Mouse (Mus musculus) G1E (cell line): ENCODE results near the gene Fbxl19.

Experiments used
- CTCF ChIP-seq: IDR thresholded peaks from 2 replicates; pipeline ENCODE4 v1.5.1; 2012; ENCODE audit warnings: low read depth, low read length, inconsistent platforms, mixed read lengths
- GATA1 ChIP-seq: IDR thresholded peaks from 2 replicates; pipeline ENCODE4 v1.6.1; 2012; ENCODE audit warnings: borderline replicate concordance, low read length, inconsistent platforms, mixed read lengths
- POLR2AphosphoS5 ChIP-seq: IDR thresholded peaks from 2 replicates; pipeline ENCODE4 v1.6.1; 2012; ENCODE audit warnings: low read depth, low read length, inconsistent platforms; ENCODE audit not compliant: insufficient replicate concordance

GRCm38 (mm10) chr7:127750131-127751127 is 6.1 kb downstream of the Fbxl19 start:
- TF ChIP-seq CTCF: no peak
- TF ChIP-seq POLR2AphosphoS5: no peak
- TF ChIP-seq GATA1: no peak
